Mouse (Mus musculus): ENCODE results near the gene Naa30.
A peak's percentile ranks its signal among the peaks of the same experiment; 100 is the strongest.

Naa30 gene

GRCm38 (mm10) chr14:49226471-49226870 lies 54.4 kb downstream of the Naa30 start:
- DNase-seq (ENCODE audit: low spot score in 2 of 2), result no peak

DNA sequence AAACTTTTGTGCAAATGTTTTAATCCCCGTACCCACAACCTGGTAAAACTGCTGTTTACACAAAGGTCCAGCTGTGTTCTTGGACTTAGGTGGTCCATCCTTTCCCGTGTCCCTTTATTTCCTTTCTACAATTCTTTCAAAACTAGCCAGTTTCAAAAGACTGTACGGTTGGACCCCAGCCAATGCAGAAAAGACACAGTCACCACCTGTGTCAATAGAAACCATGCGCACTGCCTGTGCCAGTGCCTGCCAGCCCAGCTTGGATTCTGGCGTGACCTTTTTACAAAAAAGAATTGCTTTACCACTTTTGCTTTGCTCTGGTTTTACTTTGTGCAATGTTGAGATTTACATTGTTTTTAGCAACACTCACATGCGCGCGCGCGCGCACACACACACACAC lies 55.0 kb downstream of the Naa30 start:
- DNase-seq (ENCODE audit: low spot score in 2 of 2), result no peak

GRCm38 (mm10) chr14:49231845-49232244 lies 59.8 kb downstream of the Naa30 start:
- DNase-seq (ENCODE audit: low spot score in 2 of 2), result no peak

DNA sequence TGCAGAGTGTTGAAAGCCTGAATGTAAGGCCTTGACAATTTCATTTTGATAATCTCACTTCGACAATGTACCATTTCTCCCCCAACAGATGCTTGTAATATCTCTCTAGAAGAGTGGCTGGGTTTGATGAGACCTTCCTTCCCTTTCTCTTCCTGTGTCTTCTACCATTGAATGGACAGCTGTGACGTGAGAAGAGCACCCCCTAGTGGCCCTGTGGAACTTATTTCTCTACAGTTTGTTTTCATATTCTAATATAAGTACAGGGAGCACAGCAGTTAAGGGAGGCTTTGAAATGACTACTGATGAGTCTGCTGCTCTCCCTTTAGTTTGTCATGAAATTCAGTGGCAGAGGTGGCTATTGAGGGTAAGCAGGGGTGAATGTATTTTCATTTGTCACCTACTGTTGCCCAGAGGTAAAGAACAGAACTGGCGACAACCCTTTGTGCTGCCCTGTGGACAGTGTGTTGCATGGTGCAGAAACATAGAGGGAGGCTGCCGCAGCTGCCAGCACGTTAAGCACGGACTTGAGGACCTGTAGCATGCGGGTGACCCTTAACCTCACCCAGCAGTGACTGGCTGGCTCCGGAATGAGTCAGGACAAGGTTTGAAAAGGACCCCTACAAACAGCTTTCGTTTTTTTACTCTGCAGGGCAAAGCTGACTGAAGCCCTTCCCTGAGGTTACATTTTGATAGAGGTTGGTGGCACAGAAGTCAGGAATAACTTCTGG lies 62.9 kb downstream of the Naa30 start:
- DNase-seq (ENCODE audit: low spot score in 2 of 2), result peak in 1 of 2 experiments; percentile 45

DNA sequence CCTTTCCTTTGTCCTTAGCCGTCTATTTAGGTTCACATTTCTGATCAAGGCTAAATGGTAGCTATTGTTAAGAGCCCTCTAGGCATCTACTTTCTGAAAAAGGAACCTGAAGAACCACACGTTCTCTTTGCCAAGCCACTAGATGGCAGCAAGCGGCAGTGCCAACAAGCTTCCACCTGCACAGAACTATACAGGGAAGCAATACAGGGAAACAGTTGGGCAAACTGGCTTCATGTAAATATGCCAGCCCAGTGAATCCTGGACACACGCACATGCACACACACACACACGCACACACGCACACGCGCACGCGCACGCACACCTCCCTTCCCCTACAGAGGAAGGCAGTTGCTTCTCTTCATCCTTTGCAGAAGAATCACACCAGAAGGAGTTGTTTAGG lies 66.2 kb downstream of the Naa30 start:
- DNase-seq (ENCODE audit: low spot score in 2 of 2), result peak; percentile 82 to 87

All from right cerebral cortex, postnatal 10 days (tissue).